Mouse (Mus musculus) stomach, embryonic 14.5 days (tissue): ENCODE measurements at regions not wholly inside any gene's neighbourhood (a gene's known extent, or its start where the extent isn't known, plus 50 kb on each side); places are given as distances from the start of the nearest gene placed in this dataset.
"Not testable (repeated sequence)": the region's sequence is repeated elsewhere in the genome, so short reads cannot be mapped to it uniquely, and the experiment has no call there.

Source experiments
- ATAC-seq: fragments of 200-750 bp; cut with Nextera tagmentation; 2 replicates; pipeline ENCODE4 v1.8.0; 2017; ENCODE audit warnings: low read depth, moderate TSS enrichment; ENCODE audit not compliant: insufficient number of reproducible peaks, insufficient read depth, low FRiP score
- H3K27ac ChIP-seq: fragments of 300-500 bp; sonication (generic); 2 replicates; pipeline ENCODE4 v1.5.1; 2014; ENCODE audit warnings: mild to moderate bottlenecking, low read length, moderate library complexity, mixed read lengths
- H3K27me3 ChIP-seq: fragments of 300-500 bp; sonication (generic); 2 replicates; pipeline ENCODE4 v1.6.1; 2014; ENCODE audit warnings: low read length, control low read depth, mixed read lengths; ENCODE audit not compliant: control insufficient read depth, insufficient read depth
- H3K36me3 ChIP-seq: fragments of 300-500 bp; sonication (generic); 2 replicates; pipeline ENCODE4 v1.6.1; 2014; ENCODE audit warnings: mild to moderate bottlenecking, control low read depth, low read length, moderate library complexity, mixed read lengths; ENCODE audit not compliant: control insufficient read depth, insufficient read depth
- H3K4me1 ChIP-seq: fragments of 300-500 bp; sonication (generic); 2 replicates; pipeline ENCODE4 v1.6.1; 2014; ENCODE audit warnings: low read length, control low read depth, mixed read lengths; ENCODE audit not compliant: control insufficient read depth, insufficient read depth
- H3K4me2 ChIP-seq: fragments of 300-500 bp; sonication (generic); replicated peaks from 2 replicates; pipeline ENCODE4 v1.6.1; 2014; ENCODE audit warnings: low read depth, low read length, control low read depth
- H3K4me3 ChIP-seq: fragments of 300-500 bp; sonication (generic); 2 replicates; pipeline ENCODE4 v1.5.1; 2014; ENCODE audit warnings: low read depth, low read length, control low read depth
- H3K9ac ChIP-seq: fragments of 300-500 bp; sonication (generic); replicated peaks from 2 replicates; pipeline ENCODE4 v1.6.1; 2014; ENCODE audit warnings: low read depth, mild to moderate bottlenecking, control low read depth, low read length, moderate library complexity, mixed read lengths
- H3K9me3 ChIP-seq: fragments of 300-500 bp; sonication (generic); 2 replicates; pipeline ENCODE4 v1.6.1; 2016; ENCODE audit warnings: low read depth, low read length, control low read depth; ENCODE audit not compliant: control insufficient read depth
- WGBS: fragments of 180-500 bp; shearing (Covaris S2); extraction: QIAGEN DNeasy Blood & Tissue Kit; methylation state at CpG from one replicate; pipeline ENCODE4 v1.1.7; 2014; 5-methylcytosine and 5-hydroxymethylcytosine counted together

GRCm38 (mm10) chr17:4581851-4582250 lies 412.3 kb upstream of the Arid1b start:
- Histone ChIP-seq H3K4me2 (no peak overlapping the region), H3K9me3 (no peaks in the 10 kb centered on the region), H3K4me3 (no peak overlapping the region), H3K27ac (no peak overlapping the region), H3K36me3 (no peaks in the 10 kb centered on the region), H3K9ac (no peak overlapping the region), H3K27me3 (no peaks in the 10 kb centered on the region), H3K4me1 (no peaks in the 10 kb centered on the region)
- no peak for ATAC-seq
- WGBS: 88% methylated on average over 11 of the region's 11 CpGs

GRCm38 (mm10) chr17:4610481-4610880 lies 383.7 kb upstream of the Arid1b start:
- H3K4me2 ChIP-seq: no peak overlapping the region
- no peak overlapping the region for H3K4me3 ChIP-seq
- ATAC-seq: no peak
- WGBS: 77% methylated on average over 8 of the region's 8 CpGs
- no peaks in the 10 kb centered on the region for H3K9me3 ChIP-seq
- no peaks in the 10 kb centered on the region for H3K36me3 ChIP-seq
- no peak overlapping the region for H3K27ac ChIP-seq
- H3K4me1 ChIP-seq: no peaks in the 10 kb centered on the region
- no peak overlapping the region for H3K9ac ChIP-seq
- H3K27me3 ChIP-seq: no peaks in the 10 kb centered on the region

- ATAC-seq: no peak
- no peaks in the 10 kb centered on the region for H3K9me3 ChIP-seq
- no peak overlapping the region for H3K4me3 ChIP-seq
- H3K9ac ChIP-seq: no peak overlapping the region
- WGBS: 90% methylated on average over 5 of the region's 5 CpGs
- no peak overlapping the region for H3K27ac ChIP-seq
- no peaks in the 10 kb centered on the region for H3K36me3 ChIP-seq
- H3K4me2 ChIP-seq: no peak overlapping the region
- no peaks in the 10 kb centered on the region for H3K27me3 ChIP-seq
- no peaks in the 10 kb centered on the region for H3K4me1 ChIP-seq
Observed at GRCm38 (mm10) chr17:4610993-4611392, 383.1 kb upstream of the Arid1b start.

- Histone ChIP-seq H3K36me3 (no peaks in the 10 kb centered on the region), H3K27ac (no peak overlapping the region), H3K4me2 (no peak overlapping the region), H3K4me3 (no peak overlapping the region), H3K9ac (no peak overlapping the region), H3K27me3 (no peaks in the 10 kb centered on the region), H3K4me1 (no peaks in the 10 kb centered on the region), H3K9me3 (no peaks in the 10 kb centered on the region)
- WGBS: 95% methylated on average over 2 of the region's 2 CpGs
- ATAC-seq: no peak
Observed at GRCm38 (mm10) chr17:4611711-4612110, 382.4 kb upstream of the Arid1b start.

GRCm38 (mm10) chr17:4612136-4612535 lies 382.0 kb upstream of the Arid1b start:
- Histone ChIP-seq H3K27me3 (no peaks in the 10 kb centered on the region), H3K4me3 (no peak overlapping the region), H3K4me2 (no peak overlapping the region), H3K9me3 (no peaks in the 10 kb centered on the region), H3K27ac (no peak overlapping the region), H3K36me3 (no peaks in the 10 kb centered on the region), H3K4me1 (no peaks in the 10 kb centered on the region), H3K9ac (no peak overlapping the region)
- ATAC-seq: no peak
- WGBS: 59% methylated on average over 10 of the region's 10 CpGs

GRCm38 (mm10) chr17:4612741-4613140 lies 381.4 kb upstream of the Arid1b start:
- H3K4me1 ChIP-seq: no peaks in the 10 kb centered on the region
- H3K36me3 ChIP-seq: no peaks in the 10 kb centered on the region
- H3K4me2 ChIP-seq: no peak overlapping the region
- no peak overlapping the region for H3K27ac ChIP-seq
- ATAC-seq: no peak
- 88% methylated on average over 7 of the region's 7 CpGs for WGBS
- no peaks in the 10 kb centered on the region for H3K27me3 ChIP-seq
- no peaks in the 10 kb centered on the region for H3K9me3 ChIP-seq
- no peak overlapping the region for H3K9ac ChIP-seq
- H3K4me3 ChIP-seq: no peak overlapping the region

- Histone ChIP-seq H3K9me3 (no peaks in the 10 kb centered on the region), H3K36me3 (no peaks in the 10 kb centered on the region), H3K4me1 (no peaks in the 10 kb centered on the region), H3K27ac (no peak overlapping the region), H3K9ac (no peak overlapping the region), H3K4me2 (no peak overlapping the region), H3K27me3 (no peaks in the 10 kb centered on the region), H3K4me3 (no peak overlapping the region)
- no peak for ATAC-seq
Observed at GRCm38 (mm10) chr17:4620361-4620760, 373.8 kb upstream of the Arid1b start.

GRCm38 (mm10) chr17:4626126-4626525 lies 368.0 kb upstream of the Arid1b start:
- H3K4me3 ChIP-seq, H3K9me3 ChIP-seq, H3K36me3 ChIP-seq, H3K4me1 ChIP-seq, H3K27me3 ChIP-seq, H3K27ac ChIP-seq, H3K9ac ChIP-seq, ATAC-seq, H3K4me2 ChIP-seq: not testable (repeated sequence)
- 82% methylated on average over 1 of the region's 1 CpGs for WGBS

GRCm38 (mm10) chr17:4627542-4627941 lies 366.6 kb upstream of the Arid1b start:
- Histone ChIP-seq H3K9ac (no peak overlapping the region), H3K4me1 (no peaks in the 10 kb centered on the region), H3K27me3 (no peaks in the 10 kb centered on the region), H3K4me3 (no peak overlapping the region), H3K9me3 (no peaks in the 10 kb centered on the region), H3K27ac (no peak overlapping the region), H3K4me2 (no peak overlapping the region), H3K36me3 (no peaks in the 10 kb centered on the region)
- ATAC-seq: no peak
- 90% methylated on average over 7 of the region's 7 CpGs for WGBS
